Mouse (Mus musculus): ENCODE results near the gene Becn1. TPM values are rescaled to one million over a fixed set of nuclear protein-coding genes. Genes with fewer than 3 reads are reported as not detected.

The Becn1 gene
- polyA plus RNA-seq, 1 experiment from 2014 or later, result 134 TPM

- no peaks in the 10 kb centered on the region for H3K27me3 ChIP-seq (replicated peaks; ENCODE audit: control insufficient read depth, insufficient read depth, low read length)
- ATAC-seq (replicated peaks; ENCODE audit: low FRiP score), result no peak
- no peaks in the 10 kb centered on the region for H3K4me1 ChIP-seq (replicated peaks; ENCODE audit: control insufficient read depth, insufficient read depth, low read length)
- peaks cover 54% of the 10 kb centered on the region for H3K36me3 ChIP-seq (ENCODE audit: control insufficient read depth, insufficient read depth, low read length)
- no peak within 1 kb of the TSS for H3K4me2 ChIP-seq
- no peak within 1 kb of the TSS for H3K4me3 ChIP-seq (ENCODE audit: low read depth, low read length)
- no peaks in the 10 kb centered on the region for H3K9me3 ChIP-seq (ENCODE audit: control insufficient read depth, low read length)
- WGBS, result 91% methylated on average over 5 of the region's 5 CpGs
- H3K9ac ChIP-seq (ENCODE audit: low read depth, low read length), result no peak within 1 kb of the TSS
- H3K27ac ChIP-seq (ENCODE audit: low read depth, low read length), result no peak within 1 kb of the TSS
- no peak for DNase-seq (ENCODE audit: low spot score)
These were observed 22.7 kb upstream of the Becn1 start, which contains the start of gene Aoc2 for GRCm38 (mm10) chr11:101324763-101325162. Gene Aoc2, plus strand, starts transcription at chr11:101325063.

GRCm38 (mm10) chr11:101323609-101324008, 21.5 kb upstream of the Becn1 start:
- peak; percentile 50 for ATAC-seq (replicated peaks; ENCODE audit: low FRiP score)
- Histone ChIP-seq H3K4me1 (replicated peaks; ENCODE audit: control insufficient read depth, insufficient read depth, low read length) (no peaks in the 10 kb centered on the region), H3K4me3 (ENCODE audit: low read depth, low read length) (no peak overlapping the region), H3K4me2 (no peak overlapping the region), H3K27me3 (replicated peaks; ENCODE audit: control insufficient read depth, insufficient read depth, low read length) (no peaks in the 10 kb centered on the region), H3K36me3 (ENCODE audit: control insufficient read depth, insufficient read depth, low read length) (peaks cover 63% of the 10 kb centered on the region), H3K9ac (ENCODE audit: low read depth, low read length) (no peak overlapping the region), H3K9me3 (ENCODE audit: control insufficient read depth, low read length) (no peaks in the 10 kb centered on the region), H3K27ac (ENCODE audit: low read depth, low read length) (no peak overlapping the region)
- 43% methylated on average over 4 of the region's 4 CpGs for WGBS
- DNase-seq (ENCODE audit: low spot score), result peak; percentile 63

- Histone ChIP-seq H3K36me3 (ENCODE audit: control insufficient read depth, insufficient read depth, low read length) (peaks cover 29% of the 10 kb centered on the region), H3K27me3 (replicated peaks; ENCODE audit: control insufficient read depth, insufficient read depth, low read length) (no peaks in the 10 kb centered on the region), H3K9ac (ENCODE audit: low read depth, low read length) (peak overlapping the region; percentile 92), H3K4me1 (replicated peaks; ENCODE audit: control insufficient read depth, insufficient read depth, low read length) (peaks cover 13% of the 10 kb centered on the region; the same call in 1 of the 2 replicates), H3K27ac (ENCODE audit: low read depth, low read length) (peak overlapping the region; percentile 99), H3K4me2 (peak overlapping the region; percentile 90), H3K9me3 (ENCODE audit: control insufficient read depth, low read length) (no peaks in the 10 kb centered on the region), H3K4me3 (ENCODE audit: low read depth, low read length) (peak overlapping the region; percentile 98)
- peak; percentile 67 for ATAC-seq (replicated peaks; ENCODE audit: low FRiP score)
- under 1% methylated on average over 17 of the region's 17 CpGs for WGBS
- DNase-seq (ENCODE audit: low spot score), result peak; percentile 66
These were observed 14.4 kb upstream of the Becn1 start for GRCm38 (mm10) chr11:101316501-101316917.

- Histone ChIP-seq H3K4me2 (peak within 1 kb of the TSS; percentile 90), H3K9ac (ENCODE audit: low read depth, low read length) (peak within 1 kb of the TSS; percentile 92), H3K27me3 (replicated peaks; ENCODE audit: control insufficient read depth, insufficient read depth, low read length) (no peaks in the 10 kb centered on the region), H3K36me3 (ENCODE audit: control insufficient read depth, insufficient read depth, low read length) (peaks cover 23% of the 10 kb centered on the region), H3K4me1 (replicated peaks; ENCODE audit: control insufficient read depth, insufficient read depth, low read length) (peaks cover 13% of the 10 kb centered on the region; the same call in 1 of the 2 replicates), H3K27ac (ENCODE audit: low read depth, low read length) (peak within 1 kb of the TSS; percentile 99), H3K4me3 (ENCODE audit: low read depth, low read length) (peak within 1 kb of the TSS; percentile 98), H3K9me3 (ENCODE audit: control insufficient read depth, low read length) (no peaks in the 10 kb centered on the region)
- under 1% methylated on average over 62 of the region's 62 CpGs for WGBS
- ATAC-seq (replicated peaks; ENCODE audit: low FRiP score) (peak; percentile 92), DNase-seq (ENCODE audit: low spot score) (peak; percentile 95)
These were observed 13.8 kb upstream of the Becn1 start, which contains the start of gene Psme3 for GRCm38 (mm10) chr11:101315665-101316500. Gene Psme3, plus strand, starts transcription at chr11:101316213.

GRCm38 (mm10) chr11:101315082-101315650, 13.1 kb upstream of the Becn1 start:
- peak overlapping the region; percentile 92 for H3K9ac ChIP-seq (ENCODE audit: low read depth, low read length)
- H3K27me3 ChIP-seq (replicated peaks; ENCODE audit: control insufficient read depth, insufficient read depth, low read length), result no peaks in the 10 kb centered on the region
- no peak for ATAC-seq (replicated peaks; ENCODE audit: low FRiP score)
- peak overlapping the region; percentile 99 for H3K27ac ChIP-seq (ENCODE audit: low read depth, low read length)
- no peak for DNase-seq (ENCODE audit: low spot score)
- H3K4me1 ChIP-seq (replicated peaks; ENCODE audit: control insufficient read depth, insufficient read depth, low read length), result peaks cover 13% of the 10 kb centered on the region; the same call in 1 of the 2 replicates
- 68% methylated on average over 8 of the region's 8 CpGs for WGBS
- no peaks in the 10 kb centered on the region for H3K9me3 ChIP-seq (ENCODE audit: control insufficient read depth, low read length)
- H3K36me3 ChIP-seq (ENCODE audit: control insufficient read depth, insufficient read depth, low read length), result peaks cover 16% of the 10 kb centered on the region
- peak overlapping the region; percentile 90 for H3K4me2 ChIP-seq
- H3K4me3 ChIP-seq (ENCODE audit: low read depth, low read length), result peak overlapping the region; percentile 98

- Histone ChIP-seq H3K4me1 (replicated peaks; ENCODE audit: control insufficient read depth, insufficient read depth, low read length) (peaks cover 13% of the 10 kb centered on the region; the same call in 1 of the 2 replicates), H3K27me3 (replicated peaks; ENCODE audit: control insufficient read depth, insufficient read depth, low read length) (no peaks in the 10 kb centered on the region), H3K4me2 (no peak overlapping the region), H3K4me3 (ENCODE audit: low read depth, low read length) (no peak overlapping the region), H3K9me3 (ENCODE audit: control insufficient read depth, low read length) (no peaks in the 10 kb centered on the region), H3K27ac (ENCODE audit: low read depth, low read length) (peak overlapping the region; percentile 99), H3K9ac (ENCODE audit: low read depth, low read length) (no peak overlapping the region), H3K36me3 (ENCODE audit: control insufficient read depth, insufficient read depth, low read length) (peaks cover 10% of the 10 kb centered on the region)
- WGBS, result 95% methylated on average over 1 of the region's 1 CpGs
- DNase-seq (ENCODE audit: low spot score), result no peak
- ATAC-seq (replicated peaks; ENCODE audit: low FRiP score), result no peak
These were observed 12.5 kb upstream of the Becn1 start for GRCm38 (mm10) chr11:101314567-101314966.

GRCm38 (mm10) chr11:101312150-101312549, 10.1 kb upstream of the Becn1 start:
- H3K4me1 ChIP-seq (replicated peaks; ENCODE audit: control insufficient read depth, insufficient read depth, low read length), result peaks cover 4% of the 10 kb centered on the region; the same call in 1 of the 2 replicates
- DNase-seq (ENCODE audit: low spot score) (no peak), ATAC-seq (replicated peaks; ENCODE audit: low FRiP score) (no peak)
- WGBS, result 62% methylated on average over 3 of the region's 3 CpGs
- H3K4me3 ChIP-seq (ENCODE audit: low read depth, low read length), result no peak overlapping the region
- no peak overlapping the region for H3K27ac ChIP-seq (ENCODE audit: low read depth, low read length)
- H3K9ac ChIP-seq (ENCODE audit: low read depth, low read length), result no peak overlapping the region
- H3K36me3 ChIP-seq (ENCODE audit: control insufficient read depth, insufficient read depth, low read length), result no peaks in the 10 kb centered on the region
- H3K9me3 ChIP-seq (ENCODE audit: control insufficient read depth, low read length), result no peaks in the 10 kb centered on the region
- H3K4me2 ChIP-seq, result no peak overlapping the region
- no peaks in the 10 kb centered on the region for H3K27me3 ChIP-seq (replicated peaks; ENCODE audit: control insufficient read depth, insufficient read depth, low read length)

GRCm38 (mm10) chr11:101311083-101311482, 9.0 kb upstream of the Becn1 start:
- WGBS, result 77% methylated on average over 3 of the region's 3 CpGs
- no peaks in the 10 kb centered on the region for H3K9me3 ChIP-seq (ENCODE audit: control insufficient read depth, low read length)
- DNase-seq (ENCODE audit: low spot score), result no peak
- no peaks in the 10 kb centered on the region for H3K27me3 ChIP-seq (replicated peaks; ENCODE audit: control insufficient read depth, insufficient read depth, low read length)
- no peak overlapping the region for H3K9ac ChIP-seq (ENCODE audit: low read depth, low read length)
- no peak overlapping the region for H3K4me3 ChIP-seq (ENCODE audit: low read depth, low read length)
- H3K4me1 ChIP-seq (replicated peaks; ENCODE audit: control insufficient read depth, insufficient read depth, low read length), result no peaks in the 10 kb centered on the region
- H3K4me2 ChIP-seq, result no peak overlapping the region
- no peak for ATAC-seq (replicated peaks; ENCODE audit: low FRiP score)
- no peak overlapping the region for H3K27ac ChIP-seq (ENCODE audit: low read depth, low read length)
- no peaks in the 10 kb centered on the region for H3K36me3 ChIP-seq (ENCODE audit: control insufficient read depth, insufficient read depth, low read length)
